Mouse (Mus musculus) C2C12 (cell line): ENCODE measurements at regions not wholly inside any gene's neighbourhood (a gene's known extent, or its start where the extent isn't known, plus 50 kb on each side); places are given as distances from the start of the nearest gene placed in this dataset.
"Not testable (repeated sequence)": the region's sequence is repeated elsewhere in the genome, so short reads cannot be mapped to it uniquely, and the experiment has no call there.

Experiments used
- H3K27me3 ChIP-seq: one replicate; pipeline ENCODE4 v1.6.1; 2011; ENCODE audit not compliant: control insufficient read depth, insufficient read depth, insufficient read length
- H3K36me3 ChIP-seq: one replicate; pipeline ENCODE4 v1.6.1; 2011; ENCODE audit not compliant: control insufficient read depth, insufficient read depth
- H3K4me3 ChIP-seq: one replicate; pipeline ENCODE4 v1.5.1; 2011; ENCODE audit warnings: mild to moderate bottlenecking, control low read depth; ENCODE audit not compliant: poor library complexity, insufficient read depth, severe bottlenecking
- H3K79me2 ChIP-seq: one replicate; pipeline ENCODE4 v1.6.1; 2011; ENCODE audit not compliant: control insufficient read depth, insufficient read depth
- H3K79me3 ChIP-seq: one replicate; pipeline ENCODE4 v1.6.1; 2011; ENCODE audit warnings: low read depth, control low read depth
- H3ac ChIP-seq: one replicate; pipeline ENCODE3; 2011; ENCODE audit warnings: low read depth; ENCODE audit not compliant: control insufficient read depth, insufficient read length
- CEBPB ChIP-seq: IDR thresholded peaks from one replicate; pipeline ENCODE4 v1.6.1; 2011; ENCODE audit warnings: low read depth, mild to moderate bottlenecking, control low read depth, moderate library complexity
- CTCF ChIP-seq: IDR thresholded peaks from one replicate; pipeline ENCODE4 v1.5.1; 2011; ENCODE audit not compliant: control insufficient read depth, insufficient read depth, insufficient read length
- FOSL1 ChIP-seq: IDR thresholded peaks from one replicate; pipeline ENCODE4 v1.8.0; 2011; ENCODE audit warnings: mild to moderate bottlenecking, low read length; ENCODE audit not compliant: poor library complexity, insufficient read depth, severe bottlenecking
- MAX ChIP-seq: IDR thresholded peaks from one replicate; pipeline ENCODE4 v1.6.1; 2011; ENCODE audit warnings: mild to moderate bottlenecking, control low read depth
- MYOD1 ChIP-seq: IDR thresholded peaks from one replicate; pipeline ENCODE4 v1.6.1; 2011; ENCODE audit warnings: low read depth; ENCODE audit not compliant: control insufficient read depth, insufficient read length
- MYOG ChIP-seq: IDR thresholded peaks from one replicate; pipeline ENCODE4 v1.6.1; 2011; ENCODE audit not compliant: control insufficient read depth, insufficient read length; ENCODE audit errors: extremely low read depth
- USF1 ChIP-seq: IDR thresholded peaks from one replicate; pipeline ENCODE4 v1.6.1; 2011; ENCODE audit warnings: low read depth, mild to moderate bottlenecking, control low read depth, moderate library complexity

DNA sequence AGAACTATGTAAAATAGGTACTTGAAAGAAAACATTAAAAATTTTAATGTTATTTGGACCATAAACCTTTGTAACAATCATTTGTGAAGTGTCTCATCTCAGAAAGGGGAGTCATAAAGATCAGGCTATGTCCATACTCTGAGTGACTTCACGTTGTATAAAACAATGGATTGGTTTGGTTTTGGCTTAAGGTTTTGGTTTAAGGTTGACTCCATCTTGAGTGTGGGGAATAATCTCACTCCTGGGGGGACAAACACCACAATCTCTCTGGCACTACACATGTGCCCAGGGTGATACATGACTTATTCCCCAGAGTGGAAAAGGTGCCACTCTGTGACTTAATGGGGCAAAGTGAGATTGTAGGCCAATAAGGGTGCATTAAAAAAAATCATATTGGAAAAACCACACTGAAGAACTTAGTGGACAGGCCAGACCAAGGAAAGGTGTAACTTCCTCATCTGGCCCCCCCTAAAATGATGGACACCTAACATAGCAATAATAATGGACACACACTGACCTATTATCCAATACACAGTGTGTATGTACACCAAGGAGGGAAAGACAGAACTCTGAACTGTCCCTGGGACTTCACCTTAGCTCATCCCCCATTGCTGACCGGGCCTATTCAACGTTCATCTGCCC is 89.2 kb upstream of the Cpsf6 start:
- no peak overlapping the region for H3ac ChIP-seq
- H3K79me3 ChIP-seq: no peaks in the 10 kb centered on the region
- H3K79me2 ChIP-seq: no peaks in the 10 kb centered on the region
- no peak overlapping the region for H3K4me3 ChIP-seq
- H3K36me3 ChIP-seq: no peaks in the 10 kb centered on the region
- TF ChIP-seq MYOD1 (no peak), MAX (no peak), CEBPB (no peak)
- H3K27me3 ChIP-seq: no peaks in the 10 kb centered on the region

DNA sequence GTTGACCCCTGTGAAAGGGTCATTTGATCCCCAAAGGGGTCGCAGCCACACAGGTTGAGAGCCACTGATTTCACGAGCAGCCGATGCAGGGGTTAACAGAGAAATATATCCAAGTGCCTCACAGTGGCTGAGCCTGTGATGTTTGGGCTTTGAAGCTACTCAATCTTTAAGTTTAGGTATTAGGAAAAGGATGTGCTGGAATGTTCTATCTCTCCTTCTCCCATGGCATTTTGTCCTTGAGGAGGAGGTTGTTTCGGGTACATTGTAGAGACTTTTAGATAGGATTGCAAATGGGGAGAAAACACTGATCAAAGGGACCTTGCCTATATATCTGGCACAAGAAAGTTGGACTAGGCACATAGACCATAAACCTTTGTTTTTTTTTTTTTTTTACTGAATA is 88.6 kb upstream of the Cpsf6 start:
- TF ChIP-seq MYOD1: no peak
- Histone ChIP-seq H3K36me3 (no peaks in the 10 kb centered on the region), H3ac (no peak overlapping the region)

DNA sequence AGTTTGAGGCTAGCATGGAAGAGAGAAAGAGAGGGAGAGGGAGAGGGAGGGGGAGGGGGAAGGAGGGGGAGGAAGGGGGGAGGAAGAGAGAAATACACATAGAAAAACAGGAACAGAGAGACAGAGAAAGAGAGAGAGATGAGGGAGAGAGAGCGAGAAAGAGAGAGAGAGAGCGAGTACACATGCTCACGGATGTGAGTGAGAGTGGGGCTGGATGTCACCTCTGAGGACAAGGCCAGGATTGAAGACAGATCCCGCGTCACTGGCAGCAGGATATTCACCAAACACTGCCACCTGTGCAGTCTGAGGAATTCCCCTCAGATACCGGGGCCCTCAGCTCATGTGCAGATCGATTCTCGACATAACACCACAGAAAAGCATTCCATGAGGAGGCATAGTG is 87.3 kb upstream of the Cpsf6 start:
- Histone ChIP-seq H3ac (no peak overlapping the region), H3K79me3 (no peaks in the 10 kb centered on the region), H3K27me3 (no peaks in the 10 kb centered on the region), H3K36me3 (no peaks in the 10 kb centered on the region), H3K79me2 (no peaks in the 10 kb centered on the region), H3K4me3 (no peak overlapping the region)
- TF ChIP-seq MYOD1 (no peak), MYOG (no peak), MAX (no peak), CEBPB (no peak), FOSL1 (no peak), USF1 (no peak), CTCF (no peak)

More for the DNA sequence above, 88.6 kb upstream of the Cpsf6 start:
- H3K79me2 ChIP-seq: no peaks in the 10 kb centered on the region
- H3K4me3 ChIP-seq: no peak overlapping the region
- no peaks in the 10 kb centered on the region for H3K27me3 ChIP-seq
- no peaks in the 10 kb centered on the region for H3K79me3 ChIP-seq

DNA sequence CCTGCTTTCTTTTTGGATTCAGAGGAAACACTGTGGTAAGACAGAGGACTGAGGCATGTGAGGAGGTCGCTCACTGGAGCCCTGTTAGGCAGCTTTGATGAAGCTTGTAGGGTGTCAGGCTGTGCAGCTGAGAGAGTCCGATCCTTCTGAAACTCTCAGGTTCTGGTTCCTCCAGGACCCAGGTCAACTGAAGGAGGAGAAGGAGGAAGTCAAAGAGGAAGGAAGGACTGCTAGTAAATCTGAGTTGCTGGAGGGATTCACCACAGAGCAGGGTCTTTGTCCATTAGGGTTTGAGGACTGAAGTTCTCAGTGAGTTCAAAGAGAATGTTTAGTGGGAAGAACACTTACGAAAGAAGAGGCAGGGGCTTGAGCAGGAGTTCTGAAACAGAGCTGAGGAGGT is 86.6 kb upstream of the Cpsf6 start:
- no peaks in the 10 kb centered on the region for H3K27me3 ChIP-seq
- no peak overlapping the region for H3ac ChIP-seq
- H3K4me3 ChIP-seq: no peak overlapping the region
- no peaks in the 10 kb centered on the region for H3K79me2 ChIP-seq
- TF ChIP-seq MYOG (no peak), MAX (no peak), USF1 (no peak), CTCF (no peak), MYOD1 (no peak), CEBPB (no peak), FOSL1 (no peak)
- H3K79me3 ChIP-seq: no peaks in the 10 kb centered on the region
- no peaks in the 10 kb centered on the region for H3K36me3 ChIP-seq

DNA sequence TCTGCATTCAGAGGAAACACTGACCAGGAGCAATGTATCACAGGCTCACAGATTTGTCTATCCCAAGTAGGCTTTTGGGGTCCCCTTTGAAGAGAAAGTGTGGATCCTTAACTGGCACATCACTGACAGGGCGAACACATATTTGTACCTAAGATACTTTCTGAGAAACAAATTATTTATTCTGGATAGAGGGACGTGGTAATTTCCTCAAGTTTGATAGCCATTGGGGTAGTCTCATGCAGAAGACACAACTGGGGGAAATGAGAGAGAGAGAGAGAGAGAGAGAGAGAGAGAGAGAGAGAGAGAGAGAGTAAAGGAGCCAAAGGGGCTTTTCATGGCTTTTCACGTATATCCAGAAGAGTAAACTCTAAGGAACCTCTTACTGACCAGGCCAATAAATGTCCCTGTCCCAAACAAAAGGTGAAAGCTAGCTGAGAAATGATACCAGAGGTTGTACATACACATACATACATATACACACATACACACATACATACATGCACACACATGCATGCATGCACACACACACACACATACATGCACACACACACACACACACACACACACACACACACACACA is 85.9 kb upstream of the Cpsf6 start:
- no peaks in the 10 kb centered on the region for H3K36me3 ChIP-seq
- H3K27me3 ChIP-seq: no peaks in the 10 kb centered on the region
- no peak overlapping the region for H3ac ChIP-seq
- H3K79me2 ChIP-seq: no peaks in the 10 kb centered on the region
- no peak overlapping the region for H3K4me3 ChIP-seq
- TF ChIP-seq MAX (no peak), MYOG (no peak), MYOD1 (no peak), USF1 (no peak), CTCF (no peak), CEBPB (no peak), FOSL1 (no peak)
- no peaks in the 10 kb centered on the region for H3K79me3 ChIP-seq

DNA sequence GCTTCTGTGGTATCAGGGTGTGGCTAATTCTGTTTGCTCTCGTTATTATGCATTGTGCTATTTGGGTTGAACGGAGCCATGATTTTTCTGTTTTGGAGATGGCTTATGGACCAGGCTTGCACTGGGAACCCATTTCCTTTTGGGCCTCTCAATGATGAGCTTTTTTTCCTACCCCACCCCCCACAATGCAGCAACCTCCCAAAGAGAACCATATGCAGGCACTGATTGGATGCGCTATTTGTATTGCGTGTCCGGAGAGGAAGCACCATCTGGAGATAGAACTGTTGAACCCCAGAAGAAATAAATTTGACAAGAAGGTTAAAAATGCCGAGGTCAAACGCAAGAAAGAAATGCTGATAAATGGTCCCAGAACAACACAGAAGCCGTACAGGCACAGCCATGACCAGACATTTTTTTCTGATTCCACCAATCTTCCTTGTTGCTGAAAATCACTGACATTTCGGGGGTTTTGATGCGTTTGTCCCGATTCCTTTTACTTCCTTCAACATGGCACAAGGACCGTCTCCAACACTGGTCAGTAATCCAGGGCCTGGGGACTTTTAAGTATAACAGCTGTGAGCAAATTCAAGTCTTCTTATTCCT is 85.3 kb upstream of the Cpsf6 start:
- no peaks in the 10 kb centered on the region for H3K79me2 ChIP-seq
- H3K79me3 ChIP-seq: no peaks in the 10 kb centered on the region
- no peak overlapping the region for H3K4me3 ChIP-seq
- H3K36me3 ChIP-seq: no peaks in the 10 kb centered on the region
- no peaks in the 10 kb centered on the region for H3K27me3 ChIP-seq
- TF ChIP-seq MYOG (no peak), CEBPB (no peak), CTCF (no peak), MYOD1 (no peak), FOSL1 (no peak), USF1 (no peak), MAX (no peak)
- no peak overlapping the region for H3ac ChIP-seq

DNA sequence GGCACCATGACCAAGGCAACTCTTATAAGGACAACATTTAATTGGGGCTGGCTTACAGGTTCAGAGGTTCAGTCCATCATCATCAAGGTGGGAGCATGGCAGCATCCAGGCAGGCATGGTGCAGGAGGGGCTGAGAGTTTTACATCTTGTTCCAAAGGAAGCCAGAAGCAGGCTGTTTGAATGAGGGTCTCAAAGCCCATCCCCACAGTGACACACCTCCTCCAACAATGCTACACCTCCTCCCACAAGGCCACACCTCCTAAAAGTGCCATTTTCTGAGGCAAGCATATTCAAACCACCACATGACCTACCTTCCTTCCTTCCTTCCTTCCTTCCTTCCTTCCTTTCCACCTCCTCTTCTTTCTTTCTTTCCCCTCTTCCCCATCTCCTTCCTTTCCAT is 84.5 kb upstream of the Cpsf6 start:
- H3K36me3 ChIP-seq, H3K79me3 ChIP-seq, H3K4me3 ChIP-seq, H3K79me2 ChIP-seq, H3K27me3 ChIP-seq, H3ac ChIP-seq: not testable (repeated sequence)
